Mouse (Mus musculus): ENCODE results near the gene Helq. TPM values are rescaled to one million over a fixed set of nuclear protein-coding genes. Genes with fewer than 3 reads are reported as not detected.
A peak's percentile ranks its signal among the peaks of the same experiment; 100 is the strongest.

The Helq gene
- total and polyA plus RNA-seq, 3 experiments: 18.6 to 59.6 (median 26.3) TPM

DNA sequence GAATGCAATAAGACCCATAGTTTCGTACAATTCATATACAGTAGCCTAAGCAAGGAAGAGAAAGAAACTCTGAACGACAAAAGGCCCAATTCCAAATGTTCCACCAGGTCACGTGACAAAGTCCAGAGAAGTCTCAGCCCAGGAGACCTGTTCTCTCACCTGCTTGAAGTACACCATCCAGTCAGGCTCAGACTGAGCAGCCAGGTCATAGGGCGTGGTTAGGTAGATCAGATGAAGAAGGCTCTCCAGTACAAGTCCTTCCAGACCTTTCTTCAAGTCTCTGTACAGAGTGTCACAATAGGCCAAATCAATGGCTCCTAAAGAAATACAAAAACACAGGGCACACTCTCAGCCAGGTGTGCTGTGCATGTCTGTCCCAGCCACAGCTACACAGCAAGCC lies 26.8 kb downstream of the Helq start:
- ATAC-seq (ENCODE audit: extremely low read depth, insufficient number of reproducible peaks, low FRiP score, poor library complexity, severe bottlenecking) (no peak), DNase-seq (ENCODE audit: low spot score) (no peak)
- H3K9me3 ChIP-seq (replicated peaks): no peaks in the 10 kb centered on the region
- no peaks in the 10 kb centered on the region for H3K4me1 ChIP-seq (ENCODE audit: insufficient read depth, low read depth, low read length)
- no peak overlapping the region for H3K4me3 ChIP-seq (ENCODE audit: low read depth, low read length)
- TF ChIP-seq GATA1 (IDR thresholded peaks at IDR 0.05; ENCODE audit: borderline replicate concordance, low read length): no peak
- TF ChIP-seq TAL1 (conservative IDR thresholded peaks at IDR 0.05; ENCODE audit: low read depth, low read length): no peak
- no peak for TF ChIP-seq CTCF (IDR thresholded peaks at IDR 0.05; ENCODE audit: low read depth, low read length)
- no peak for TF ChIP-seq GATA2 (IDR thresholded peaks at IDR 0.05; ENCODE audit: borderline replicate concordance, low read depth, low read length)
- TF ChIP-seq POLR2AphosphoS5 (IDR thresholded peaks at IDR 0.05; ENCODE audit: insufficient replicate concordance, low read depth, low read length): no peak
- no peaks in the 10 kb centered on the region for H3K27me3 ChIP-seq (ENCODE audit: insufficient read depth, low read length)
- peaks cover 94% of the 10 kb centered on the region for H3K36me3 ChIP-seq (replicated peaks)

DNA sequence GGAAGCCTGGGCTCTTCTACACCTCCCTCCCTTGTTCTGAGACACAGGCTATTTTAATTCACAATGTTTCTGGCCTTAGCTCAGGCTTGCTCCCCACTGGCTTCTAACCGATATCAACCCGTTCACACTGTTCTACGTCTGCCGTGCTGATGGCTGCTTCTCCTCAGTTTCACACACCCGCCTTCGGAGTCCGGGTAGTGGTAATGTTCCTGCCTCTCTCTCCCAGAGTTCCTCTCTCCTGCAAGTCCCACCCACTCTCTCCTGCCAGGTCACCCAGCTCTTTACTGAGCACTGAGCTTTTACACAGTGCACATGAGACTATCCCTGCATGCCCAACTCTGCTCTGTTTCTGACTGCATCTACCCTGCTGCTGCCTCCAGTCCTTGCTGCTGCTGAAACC lies 32.4 kb downstream of the Helq start:
- H3K36me3 ChIP-seq (replicated peaks): peaks cover 96% of the 10 kb centered on the region
- no peaks in the 10 kb centered on the region for H3K27me3 ChIP-seq (ENCODE audit: insufficient read depth, low read length)
- ATAC-seq (ENCODE audit: extremely low read depth, insufficient number of reproducible peaks, low FRiP score, poor library complexity, severe bottlenecking): no peak
- no peaks in the 10 kb centered on the region for H3K9me3 ChIP-seq (replicated peaks)
- TF ChIP-seq CTCF (IDR thresholded peaks at IDR 0.05; ENCODE audit: low read depth, low read length) (no peak), GATA1 (IDR thresholded peaks at IDR 0.05; ENCODE audit: borderline replicate concordance, low read length) (no peak), POLR2AphosphoS5 (IDR thresholded peaks at IDR 0.05; ENCODE audit: insufficient replicate concordance, low read depth, low read length) (no peak), TAL1 (conservative IDR thresholded peaks at IDR 0.05; ENCODE audit: low read depth, low read length) (no peak), GATA2 (IDR thresholded peaks at IDR 0.05; ENCODE audit: borderline replicate concordance, low read depth, low read length) (no peak)
- H3K4me1 ChIP-seq (ENCODE audit: insufficient read depth, low read depth, low read length): no peaks in the 10 kb centered on the region
- H3K4me3 ChIP-seq (ENCODE audit: low read depth, low read length): no peak overlapping the region
- no peak for DNase-seq (ENCODE audit: low spot score)

DNA sequence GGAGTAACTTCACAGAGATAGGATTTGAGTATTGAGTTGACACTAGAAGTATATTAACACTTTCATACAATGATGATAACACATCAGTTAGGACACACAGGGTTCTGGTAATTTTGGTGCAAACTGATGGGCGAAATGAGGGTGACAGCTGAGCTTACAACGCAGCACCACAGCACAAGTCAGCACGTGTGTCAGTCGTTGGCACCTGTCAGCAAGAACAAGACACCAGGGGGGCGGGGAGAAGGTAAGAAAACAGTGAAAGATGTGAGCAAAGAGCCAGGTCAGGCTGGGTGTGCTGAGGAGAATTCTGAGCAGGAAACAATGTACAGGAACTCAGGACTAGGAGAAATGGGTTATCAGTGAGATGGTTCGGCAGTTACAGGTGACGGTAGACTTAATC lies 36.7 kb downstream of the Helq start:
- no peak for TF ChIP-seq GATA2 (IDR thresholded peaks at IDR 0.05; ENCODE audit: borderline replicate concordance, low read depth, low read length)
- no peak for TF ChIP-seq CTCF (IDR thresholded peaks at IDR 0.05; ENCODE audit: low read depth, low read length)
- no peak for TF ChIP-seq GATA1 (IDR thresholded peaks at IDR 0.05; ENCODE audit: borderline replicate concordance, low read length)
- no peak for TF ChIP-seq TAL1 (conservative IDR thresholded peaks at IDR 0.05; ENCODE audit: low read depth, low read length)
- TF ChIP-seq POLR2AphosphoS5 (IDR thresholded peaks at IDR 0.05; ENCODE audit: insufficient replicate concordance, low read depth, low read length): no peak
- peaks cover 64% of the 10 kb centered on the region for H3K36me3 ChIP-seq (replicated peaks)
- no peak for ATAC-seq (ENCODE audit: extremely low read depth, insufficient number of reproducible peaks, low FRiP score, poor library complexity, severe bottlenecking)

DNA sequence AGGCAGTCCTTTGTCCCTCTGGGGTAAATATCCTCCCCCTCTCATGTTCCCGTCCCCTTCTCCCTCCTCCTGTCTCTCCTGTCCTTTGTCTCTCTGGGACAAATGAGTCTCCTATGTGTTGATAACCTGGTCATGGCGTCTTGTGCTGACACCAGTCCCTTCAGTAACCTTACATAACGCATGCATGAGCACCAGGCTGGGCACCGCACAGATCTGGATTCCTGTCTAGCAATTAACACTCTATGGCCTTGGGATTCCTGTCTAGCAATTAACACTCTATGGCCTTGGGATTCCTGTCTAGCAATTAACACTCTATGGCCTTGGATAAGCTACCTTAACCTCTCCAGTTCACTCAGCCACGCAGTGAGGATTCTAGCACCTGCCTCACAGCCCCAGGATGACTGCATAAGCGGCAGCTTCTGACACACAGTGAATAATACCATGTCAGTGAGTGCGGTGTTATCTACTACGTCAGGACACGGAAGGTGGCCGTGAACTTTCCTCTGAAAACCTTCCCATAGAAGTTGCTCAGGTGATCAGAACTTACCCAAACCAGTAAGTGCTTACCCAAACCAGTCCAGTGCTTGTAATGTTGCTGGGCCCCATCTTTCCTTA lies 38.2 kb downstream of the Helq start:
- ATAC-seq (ENCODE audit: extremely low read depth, insufficient number of reproducible peaks, low FRiP score, poor library complexity, severe bottlenecking) (no peak), DNase-seq (ENCODE audit: low spot score) (no peak)
- H3K4me3 ChIP-seq (ENCODE audit: low read depth, low read length): no peak overlapping the region
- 0 out of 2 replicates have a peak, but pooled peaks cover 2% of the 10 kb centered on the region for H3K9me3 ChIP-seq (replicated peaks)
- H3K36me3 ChIP-seq (replicated peaks): peaks cover 48% of the 10 kb centered on the region
- 0 out of 2 replicates have a peak, but pooled peaks cover 2% of the 10 kb centered on the region for H3K4me1 ChIP-seq (ENCODE audit: insufficient read depth, low read depth, low read length)
- TF ChIP-seq POLR2AphosphoS5 (IDR thresholded peaks at IDR 0.05; ENCODE audit: insufficient replicate concordance, low read depth, low read length) (no peak), GATA1 (IDR thresholded peaks at IDR 0.05; ENCODE audit: borderline replicate concordance, low read length) (no peak), GATA2 (IDR thresholded peaks at IDR 0.05; ENCODE audit: borderline replicate concordance, low read depth, low read length) (no peak), TAL1 (conservative IDR thresholded peaks at IDR 0.05; ENCODE audit: low read depth, low read length) (no peak), CTCF (IDR thresholded peaks at IDR 0.05; ENCODE audit: low read depth, low read length) (no peak)
- no peaks in the 10 kb centered on the region; the same call in 1 of the 2 replicates for H3K27me3 ChIP-seq (ENCODE audit: insufficient read depth, low read length)

More for the DNA sequence above, 36.7 kb downstream of the Helq start:
- no peak for DNase-seq (ENCODE audit: low spot score)
- Histone ChIP-seq H3K4me3 (ENCODE audit: low read depth, low read length) (no peak overlapping the region), H3K27me3 (ENCODE audit: insufficient read depth, low read length) (no peaks in the 10 kb centered on the region; the same call in 1 of the 2 replicates), H3K9me3 (replicated peaks) (0 out of 2 replicates have a peak, but pooled peaks cover 2% of the 10 kb centered on the region), H3K4me1 (ENCODE audit: insufficient read depth, low read depth, low read length) (0 out of 2 replicates have a peak, but pooled peaks cover 2% of the 10 kb centered on the region)

DNA sequence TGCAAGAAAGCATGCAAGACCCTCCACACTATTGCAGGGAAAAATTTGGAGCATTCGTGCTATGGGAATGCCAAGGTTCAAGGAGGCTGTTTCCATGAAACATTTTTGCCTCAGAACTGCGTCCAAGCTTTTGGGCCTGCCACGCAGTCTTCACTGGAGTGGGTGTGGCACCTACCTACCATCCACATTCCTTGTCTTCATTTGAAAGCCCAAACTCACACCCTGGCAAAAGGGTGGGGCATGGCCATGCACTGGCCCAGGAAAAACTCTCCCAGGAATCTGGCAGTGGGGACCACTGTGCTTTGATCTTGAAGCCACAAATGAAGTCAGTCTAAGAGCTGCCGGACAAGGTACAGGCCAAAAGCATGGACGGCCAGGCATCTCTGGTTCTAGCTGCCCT lies 40.3 kb downstream of the Helq start:
- H3K36me3 ChIP-seq (replicated peaks): peaks cover 28% of the 10 kb centered on the region
- DNase-seq (ENCODE audit: low spot score) (no peak), ATAC-seq (ENCODE audit: extremely low read depth, insufficient number of reproducible peaks, low FRiP score, poor library complexity, severe bottlenecking) (no peak)
- H3K27me3 ChIP-seq (ENCODE audit: insufficient read depth, low read length): peaks cover 3% of the 10 kb centered on the region; the same call in 1 of the 2 replicates
- no peak for TF ChIP-seq TAL1 (conservative IDR thresholded peaks at IDR 0.05; ENCODE audit: low read depth, low read length)
- TF ChIP-seq CTCF (IDR thresholded peaks at IDR 0.05; ENCODE audit: low read depth, low read length): no peak
- TF ChIP-seq GATA1 (IDR thresholded peaks at IDR 0.05; ENCODE audit: borderline replicate concordance, low read length): no peak
- TF ChIP-seq GATA2 (IDR thresholded peaks at IDR 0.05; ENCODE audit: borderline replicate concordance, low read depth, low read length): no peak
- no peak for TF ChIP-seq POLR2AphosphoS5 (IDR thresholded peaks at IDR 0.05; ENCODE audit: insufficient replicate concordance, low read depth, low read length)
- H3K4me1 ChIP-seq (ENCODE audit: insufficient read depth, low read depth, low read length): peaks cover 10% of the 10 kb centered on the region
- H3K9me3 ChIP-seq (replicated peaks): 0 out of 2 replicates have a peak, but pooled peaks cover 2% of the 10 kb centered on the region
- no peak overlapping the region for H3K4me3 ChIP-seq (ENCODE audit: low read depth, low read length)

DNA sequence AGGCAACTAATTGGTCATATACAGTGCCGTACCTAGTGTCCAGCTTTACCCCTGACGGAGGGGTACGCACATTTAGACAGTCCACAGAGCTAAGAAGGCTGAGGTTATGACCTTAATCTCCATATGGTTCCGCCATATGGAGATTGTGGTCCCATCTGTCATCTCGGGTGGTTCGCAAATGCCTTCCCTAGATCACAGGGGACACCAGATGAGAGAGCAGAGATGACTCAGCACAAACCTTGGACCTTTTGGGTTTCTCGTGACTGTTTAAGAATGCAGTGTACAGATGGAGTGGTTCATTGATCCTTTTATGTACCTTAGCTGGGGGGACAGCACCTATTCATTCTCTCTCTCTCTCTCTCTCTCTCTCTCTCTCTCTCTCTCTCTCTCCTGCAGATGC lies 45.0 kb downstream of the Helq start:
- no peaks in the 10 kb centered on the region for H3K36me3 ChIP-seq (replicated peaks)
- TF ChIP-seq TAL1 (conservative IDR thresholded peaks at IDR 0.05; ENCODE audit: low read depth, low read length): no peak
- no peak for TF ChIP-seq CTCF (IDR thresholded peaks at IDR 0.05; ENCODE audit: low read depth, low read length)
- no peak for TF ChIP-seq POLR2AphosphoS5 (IDR thresholded peaks at IDR 0.05; ENCODE audit: insufficient replicate concordance, low read depth, low read length)
- TF ChIP-seq GATA2 (IDR thresholded peaks at IDR 0.05; ENCODE audit: borderline replicate concordance, low read depth, low read length): no peak
- no peak for TF ChIP-seq GATA1 (IDR thresholded peaks at IDR 0.05; ENCODE audit: borderline replicate concordance, low read length)
- H3K27me3 ChIP-seq (ENCODE audit: insufficient read depth, low read length): peaks cover 3% of the 10 kb centered on the region; the same call in 1 of the 2 replicates
- ATAC-seq (ENCODE audit: extremely low read depth, insufficient number of reproducible peaks, low FRiP score, poor library complexity, severe bottlenecking) (peak; percentile 47; the same call in 1 of the 2 replicates), DNase-seq (ENCODE audit: low spot score) (no peak)
- no peak overlapping the region for H3K4me3 ChIP-seq (ENCODE audit: low read depth, low read length)
- H3K4me1 ChIP-seq (ENCODE audit: insufficient read depth, low read depth, low read length): peaks cover 12% of the 10 kb centered on the region
- 0 out of 2 replicates have a peak, but pooled peaks cover 2% of the 10 kb centered on the region for H3K9me3 ChIP-seq (replicated peaks)

Measured in G1E (cell line).